Mouse (Mus musculus) neural tube, embryonic 14.5 days (tissue): Measurements from ENCODE around the gene Smarca4. TPM values are rescaled to one million over a fixed set of nuclear protein-coding genes. Genes with fewer than 3 reads are reported as not detected.
A peak's percentile ranks its signal among the peaks of the same experiment; 100 is the strongest.
"Not testable (repeated sequence)": the region's sequence is repeated elsewhere in the genome, so short reads cannot be mapped to it uniquely, and the experiment has no call there.

Experiments
- ATAC-seq: fragments of 200-750 bp; cut with Nextera tagmentation; 2 replicates; pipeline ENCODE4 v1.8.0; 2017; ENCODE audit warnings: low read depth, mild to moderate bottlenecking, moderate TSS enrichment, moderate library complexity
- H3K27ac ChIP-seq: fragments of 300-500 bp; sonication (generic); 2 replicates; pipeline ENCODE4 v1.5.1; 2014; ENCODE audit warnings: low read depth, mild to moderate bottlenecking, control low read depth, low read length, moderate library complexity, mixed read lengths
- H3K27me3 ChIP-seq: fragments of 300-500 bp; sonication (generic); 2 replicates; pipeline ENCODE4 v1.6.1; 2014; ENCODE audit warnings: low read length; ENCODE audit not compliant: control insufficient read depth, insufficient read depth
- H3K36me3 ChIP-seq: fragments of 300-500 bp; sonication (generic); 2 replicates; pipeline ENCODE4 v1.6.1; 2014; ENCODE audit warnings: low read length, mixed read lengths; ENCODE audit not compliant: control insufficient read depth, insufficient read depth
- H3K4me1 ChIP-seq: fragments of 300-500 bp; sonication (generic); 2 replicates; pipeline ENCODE4 v1.6.1; 2014; ENCODE audit warnings: low read length; ENCODE audit not compliant: control insufficient read depth, insufficient read depth
- H3K4me2 ChIP-seq: fragments of 300-500 bp; sonication (generic); 2 replicates; pipeline ENCODE4 v1.6.1; 2014; ENCODE audit warnings: mild to moderate bottlenecking, low read depth, low read length, control low read depth
- H3K4me3 ChIP-seq: fragments of 300-500 bp; sonication (generic); 2 replicates; pipeline ENCODE4 v1.5.1; 2014; ENCODE audit warnings: low read depth, low read length, control low read depth, mixed read lengths
- H3K9ac ChIP-seq: fragments of 300-500 bp; sonication (generic); replicated peaks from 2 replicates; pipeline ENCODE4 v1.6.1; 2014; ENCODE audit warnings: low read depth, mild to moderate bottlenecking, control low read depth, low read length, mixed read lengths
- H3K9me3 ChIP-seq: fragments of 300-500 bp; sonication (generic); 2 replicates; pipeline ENCODE4 v1.6.1; 2016; ENCODE audit warnings: low read length; ENCODE audit not compliant: control insufficient read depth
- WGBS: fragments of 180-500 bp; shearing (Covaris S2); extraction: QIAGEN DNeasy Blood & Tissue Kit; methylation state at CpG from one replicate; pipeline ENCODE4 v1.1.7; 2014; 5-methylcytosine and 5-hydroxymethylcytosine counted together
- polyA plus RNA-seq: library from polyadenylated mRNA; unstranded; fragments of >200 nt; fragmentation: Nextera tagmentation; extraction: Ambion mirVana; gene quantifications from 2 replicates; pipeline ENCODE4 v1.2.1, GENCODE M21; 2014

Gene Smarca4
- polyA plus RNA-seq, 1 experiment from 2014 or later = 138 TPM

DNA sequence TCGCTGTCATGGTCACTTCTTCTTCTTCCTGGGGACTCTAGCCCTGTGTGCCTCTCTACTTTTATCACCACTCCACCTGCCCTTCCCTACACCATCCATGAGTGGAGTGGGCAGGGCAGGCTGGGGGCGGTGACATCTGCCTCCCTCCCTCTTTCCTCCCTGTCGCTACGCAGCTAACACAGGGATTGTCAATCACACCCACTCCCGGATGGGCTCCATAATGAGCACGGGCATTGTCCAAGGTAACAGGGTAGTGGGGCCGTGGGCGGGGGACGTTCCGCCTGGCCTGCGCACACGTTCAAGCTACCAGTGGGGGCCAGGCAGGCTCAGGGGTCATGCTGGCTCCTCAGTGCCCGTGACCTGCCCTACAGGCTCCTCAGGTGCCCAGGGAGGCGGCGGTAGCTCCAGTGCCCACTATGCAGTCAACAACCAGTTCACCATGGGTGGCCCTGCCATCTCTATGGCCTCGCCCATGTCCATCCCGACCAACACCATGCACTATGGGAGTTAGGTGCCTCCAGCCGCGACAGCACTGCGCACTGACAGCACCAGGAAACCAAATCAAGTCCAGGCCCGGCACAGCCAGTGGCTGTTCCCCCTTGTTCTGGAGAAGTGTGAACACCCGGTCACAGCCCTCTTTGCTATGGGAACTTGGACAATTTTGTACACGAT is 28.2 kb upstream of the Smarca4 start:
- no peak for ATAC-seq
- Histone ChIP-seq H3K9me3 (no peaks in the 10 kb centered on the region), H3K4me3 (no peak overlapping the region), H3K4me2 (no peak overlapping the region), H3K27ac (no peak overlapping the region), H3K36me3 (peaks cover 63% of the 10 kb centered on the region), H3K4me1 (peaks cover 7% of the 10 kb centered on the region), H3K27me3 (no peaks in the 10 kb centered on the region; the same call in 1 of the 2 replicates), H3K9ac (no peak overlapping the region)
- 89% methylated on average over 23 of the region's 23 CpGs for WGBS

DNA sequence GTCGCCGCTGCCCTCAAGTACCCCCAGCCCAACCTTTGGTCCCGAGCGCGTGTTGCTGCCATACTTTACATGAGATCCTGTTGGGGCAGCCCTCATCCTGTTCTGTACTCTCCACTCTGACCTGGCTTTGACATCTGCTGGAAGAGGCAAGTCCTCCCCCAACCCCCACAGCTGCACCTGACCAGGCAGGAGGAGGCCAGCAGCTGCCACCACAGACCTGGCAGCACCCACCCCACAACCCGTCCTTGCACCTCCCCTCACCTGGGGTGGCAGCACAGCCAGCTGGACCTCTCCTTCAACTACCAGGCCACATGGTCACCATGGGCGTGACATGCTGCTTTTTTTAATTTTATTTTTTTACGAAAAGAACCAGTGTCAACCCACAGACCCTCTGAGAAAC is 27.6 kb upstream of the Smarca4 start:
- peaks cover 3% of the 10 kb centered on the region; the same call in 1 of the 2 replicates for H3K27me3 ChIP-seq
- no peak overlapping the region for H3K4me3 ChIP-seq
- WGBS = 90% methylated on average over 8 of the region's 8 CpGs
- ATAC-seq = no peak
- H3K9me3 ChIP-seq = no peaks in the 10 kb centered on the region
- no peak overlapping the region for H3K27ac ChIP-seq
- peaks cover 57% of the 10 kb centered on the region for H3K36me3 ChIP-seq
- no peak overlapping the region for H3K9ac ChIP-seq
- H3K4me2 ChIP-seq = no peak overlapping the region
- peaks cover 7% of the 10 kb centered on the region for H3K4me1 ChIP-seq

DNA sequence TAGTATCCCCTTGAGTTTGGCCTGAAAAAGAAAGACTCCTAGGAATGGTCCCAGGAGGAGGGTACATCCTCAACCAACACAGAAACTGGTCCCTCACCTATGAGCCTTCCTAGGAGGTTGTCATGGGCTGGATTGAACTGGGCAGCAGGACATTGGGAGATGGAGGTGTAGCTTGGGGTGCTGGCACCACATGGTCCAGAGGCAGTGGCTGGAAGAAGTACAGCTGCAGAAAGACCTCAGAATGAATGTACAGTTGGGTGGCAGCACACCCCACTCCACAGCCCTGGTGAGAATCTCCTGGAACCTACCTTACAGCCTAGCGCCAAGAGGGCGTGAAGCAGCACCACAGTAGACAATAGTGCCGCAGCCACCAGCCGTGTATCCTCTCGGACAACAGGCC is 26.4 kb upstream of the Smarca4 start:
- no peak overlapping the region for H3K27ac ChIP-seq
- no peak overlapping the region for H3K9ac ChIP-seq
- peaks cover 3% of the 10 kb centered on the region; the same call in 1 of the 2 replicates for H3K27me3 ChIP-seq
- H3K4me3 ChIP-seq = no peak overlapping the region
- WGBS = 97% methylated on average over 5 of the region's 5 CpGs
- peaks cover 50% of the 10 kb centered on the region for H3K36me3 ChIP-seq
- ATAC-seq = no peak
- H3K4me2 ChIP-seq = no peak overlapping the region
- peaks cover 17% of the 10 kb centered on the region for H3K4me1 ChIP-seq
- no peaks in the 10 kb centered on the region for H3K9me3 ChIP-seq

DNA sequence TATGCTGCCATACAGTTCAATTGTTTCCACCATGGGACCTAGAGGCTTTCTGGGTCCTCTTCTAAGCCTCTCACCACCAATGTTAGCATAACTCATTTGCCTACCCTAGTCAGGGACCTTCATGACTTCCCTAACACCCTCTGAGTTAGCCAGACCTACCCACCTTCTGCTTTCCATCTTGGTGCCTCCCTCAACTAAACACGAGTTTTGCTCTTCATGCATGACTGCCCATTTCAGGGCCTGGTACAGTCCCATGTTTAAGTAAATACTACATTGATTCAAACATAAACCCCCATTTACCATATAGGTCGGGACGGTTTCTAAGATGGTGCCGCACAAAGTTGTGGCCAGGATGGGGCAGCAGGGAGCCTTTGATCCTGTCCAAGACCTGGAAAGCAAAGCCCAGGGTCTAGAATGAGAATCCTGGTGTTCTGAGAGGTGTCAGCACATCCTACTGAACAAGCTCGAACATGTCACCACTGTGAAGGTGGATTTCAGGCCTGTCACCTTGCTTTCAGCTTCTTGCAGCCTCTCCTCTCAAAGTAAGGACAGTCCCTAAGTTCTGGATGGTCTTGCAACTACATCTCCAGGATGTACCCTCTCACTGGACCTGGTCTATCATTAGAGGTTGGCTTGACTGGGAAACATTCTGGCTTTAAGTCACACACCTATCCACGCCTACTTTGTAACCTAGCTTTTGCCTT is 24.7 kb upstream of the Smarca4 start:
- H3K36me3 ChIP-seq = peaks cover 51% of the 10 kb centered on the region

DNA sequence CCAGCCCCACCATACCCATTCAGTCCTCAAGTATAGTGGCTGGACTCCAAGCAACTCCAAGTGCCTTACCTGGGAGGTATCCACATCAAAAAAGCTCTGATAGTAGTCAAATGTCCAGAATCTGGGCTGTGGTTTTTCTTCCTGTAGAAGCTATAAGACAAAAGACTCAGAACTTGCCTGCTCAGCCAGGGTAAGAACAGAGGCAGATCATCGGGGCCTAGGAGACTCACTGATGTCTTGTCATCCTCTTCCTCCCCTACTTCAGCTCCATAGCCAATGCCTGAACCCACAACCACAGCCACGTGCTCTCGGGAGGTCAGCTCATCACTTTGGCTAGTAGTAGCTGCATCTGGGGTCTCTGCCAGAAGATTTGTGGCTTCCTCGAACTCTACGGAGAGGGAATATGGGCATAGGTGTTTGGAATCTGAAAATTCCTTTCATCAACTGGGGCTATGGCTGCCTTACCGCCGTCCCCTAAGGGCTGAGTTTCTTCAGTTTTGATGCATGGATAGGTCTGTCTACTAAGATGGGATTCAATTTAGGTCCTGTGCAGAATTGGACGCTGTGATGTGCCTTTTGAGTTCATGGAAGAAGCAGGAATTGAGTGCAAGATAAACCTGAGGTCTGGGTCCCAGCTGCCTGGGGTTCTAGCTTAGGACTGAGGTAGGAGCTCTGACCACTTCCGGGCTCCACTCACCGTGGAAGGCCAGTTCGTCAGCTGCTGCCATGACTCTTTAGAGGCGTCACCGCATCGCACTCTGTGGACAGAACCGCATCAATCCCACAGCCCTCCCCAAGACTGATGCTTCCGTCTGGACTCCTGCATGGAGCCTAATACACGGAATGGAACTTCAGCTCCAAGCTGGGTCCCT is 23.9 kb upstream of the Smarca4 start:
- WGBS = 23% methylated on average over 17 of the region's 17 CpGs
- H3K4me1 ChIP-seq = peaks cover 23% of the 10 kb centered on the region
- H3K4me2 ChIP-seq = peak overlapping the region; percentile 87
- H3K36me3 ChIP-seq = peaks cover 43% of the 10 kb centered on the region
- H3K9me3 ChIP-seq = no peaks in the 10 kb centered on the region
- H3K9ac ChIP-seq = peak overlapping the region; percentile 85
- H3K4me3 ChIP-seq = peak overlapping the region; percentile 96
- H3K27ac ChIP-seq = peak overlapping the region; percentile 78
- peaks cover 3% of the 10 kb centered on the region; the same call in 1 of the 2 replicates for H3K27me3 ChIP-seq
- ATAC-seq = peak; percentile 76

More for the DNA sequence above, 24.7 kb upstream of the Smarca4 start:
- WGBS = 89% methylated on average over 6 of the region's 6 CpGs
- Histone ChIP-seq H3K9me3 (no peaks in the 10 kb centered on the region), H3K9ac (no peak overlapping the region), H3K4me3 (peak overlapping the region; percentile 96; the same call in 1 of the 2 replicates), H3K4me1 (peaks cover 23% of the 10 kb centered on the region), H3K27ac (no peak overlapping the region), H3K27me3 (peaks cover 3% of the 10 kb centered on the region; the same call in 1 of the 2 replicates), H3K4me2 (peak overlapping the region; percentile 87; the same call in 1 of the 2 replicates)
- ATAC-seq = no peak

DNA sequence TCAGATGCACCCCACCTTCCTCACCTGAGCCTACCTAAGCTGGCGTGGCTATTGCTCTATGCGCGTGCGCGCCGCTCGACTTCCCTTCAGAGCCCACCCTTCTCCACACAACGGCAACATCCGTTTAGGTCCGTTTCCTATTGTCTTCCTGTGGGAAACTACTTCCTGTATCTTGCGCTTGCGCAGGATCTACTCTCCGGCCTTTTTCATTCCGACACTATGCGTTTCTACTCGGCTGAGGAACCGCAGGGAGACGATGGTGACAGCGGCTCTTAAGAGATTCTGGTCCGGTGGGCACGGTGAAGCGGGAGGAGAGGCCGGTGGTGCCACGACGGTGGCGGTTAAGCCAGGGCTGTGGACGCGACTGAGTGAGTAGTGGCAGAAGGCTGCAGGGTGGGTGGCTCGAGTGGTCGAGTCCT is 23.3 kb upstream of the Smarca4 start, which contains the start of the genes Timm29 and Yipf2:
TSS of gene Timm29 (plus strand) at position 20 of the 419 bp plus-strand sequence.
TSS of gene Yipf2 (minus strand) at position 126 of the 419 bp plus-strand sequence.
- H3K9ac ChIP-seq = peak within 1 kb of the TSS; percentile 85
- H3K27ac ChIP-seq = peak within 1 kb of the TSS; percentile 92
- H3K4me1 ChIP-seq = peaks cover 23% of the 10 kb centered on the region
- peaks cover 3% of the 10 kb centered on the region; the same call in 1 of the 2 replicates for H3K27me3 ChIP-seq
- WGBS = under 1% methylated on average over 30 of the region's 30 CpGs
- ATAC-seq = peak; percentile 93
- peaks cover 37% of the 10 kb centered on the region for H3K36me3 ChIP-seq
- no peaks in the 10 kb centered on the region for H3K9me3 ChIP-seq
- peak within 1 kb of the TSS; percentile 96 for H3K4me3 ChIP-seq
- H3K4me2 ChIP-seq = peak within 1 kb of the TSS; percentile 87

DNA sequence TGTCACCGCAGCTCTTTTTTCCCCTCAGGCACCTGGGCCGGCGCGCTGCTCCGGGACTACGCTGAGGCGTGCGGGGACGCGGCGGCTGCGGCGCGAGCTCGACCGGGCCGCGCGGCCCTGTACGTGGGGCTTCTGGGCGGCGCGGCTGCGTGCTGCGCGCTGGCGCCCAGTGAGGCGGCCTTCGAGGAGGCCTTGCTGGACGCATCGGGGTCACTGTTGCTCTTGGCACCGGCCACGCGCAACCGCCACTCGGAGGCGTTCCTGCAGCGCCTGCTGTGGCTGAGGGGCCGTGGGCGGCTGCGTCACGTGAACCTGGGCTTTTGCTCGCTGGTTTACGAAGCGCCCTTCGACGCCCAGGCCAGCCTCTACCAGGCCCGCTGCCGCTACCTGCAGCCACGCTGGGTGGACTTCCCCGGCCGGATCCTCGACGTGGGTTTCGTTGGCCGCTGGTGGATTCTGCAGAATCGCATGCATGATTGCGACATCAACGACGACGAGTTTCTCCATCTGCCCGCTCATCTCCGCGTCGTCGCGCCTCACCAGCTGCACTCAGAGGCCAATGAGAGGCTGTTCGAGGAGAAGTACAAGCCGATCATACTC is 22.7 kb upstream of the Smarca4 start:
- H3K4me2 ChIP-seq = peak overlapping the region; percentile 87
- peak overlapping the region; percentile 85 for H3K9ac ChIP-seq
- peaks cover 3% of the 10 kb centered on the region; the same call in 1 of the 2 replicates for H3K27me3 ChIP-seq
- peak overlapping the region; percentile 96 for H3K4me3 ChIP-seq
- peaks cover 32% of the 10 kb centered on the region for H3K36me3 ChIP-seq
- H3K27ac ChIP-seq = peak overlapping the region; percentile 92
- ATAC-seq = peak; percentile 59
- H3K9me3 ChIP-seq = no peaks in the 10 kb centered on the region
- WGBS = 1% methylated on average over 69 of the region's 69 CpGs
- H3K4me1 ChIP-seq = peaks cover 23% of the 10 kb centered on the region

DNA sequence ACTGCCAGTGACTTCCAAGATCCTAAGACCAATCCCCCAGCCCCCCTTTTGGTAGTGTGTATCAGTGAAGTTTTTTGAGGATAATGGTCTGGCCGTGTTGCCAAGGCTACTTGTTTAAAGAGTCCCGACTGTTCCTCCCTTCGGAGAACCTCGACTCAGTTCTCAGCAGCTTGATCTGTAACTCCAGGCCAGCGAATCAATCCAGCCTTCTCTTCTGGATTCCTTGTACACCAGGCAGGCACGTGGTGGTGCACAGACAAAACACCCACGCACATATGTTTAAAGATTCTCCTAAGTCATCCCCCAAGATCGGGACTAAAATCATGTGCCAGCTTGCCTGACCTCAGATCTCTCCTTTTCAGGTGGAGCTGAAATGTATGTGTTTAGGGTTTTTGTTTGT is 21.6 kb upstream of the Smarca4 start:
- WGBS = 90% methylated on average over 8 of the region's 8 CpGs
- Histone ChIP-seq H3K4me1 (peaks cover 23% of the 10 kb centered on the region), H3K36me3 (peaks cover 21% of the 10 kb centered on the region), H3K4me2 (peak overlapping the region; percentile 87)
- not testable (repeated sequence) for ATAC-seq, H3K9ac ChIP-seq, H3K9me3 ChIP-seq, H3K27me3 ChIP-seq, H3K4me3 ChIP-seq, H3K27ac ChIP-seq
